Mouse (Mus musculus) C2C12 (cell line): ENCODE measurements around the gene Cog5. TPM values are rescaled to one million over a fixed set of nuclear protein-coding genes. Genes with fewer than 3 reads are reported as not detected.
A peak's percentile ranks its signal among the peaks of the same experiment; 100 is the strongest.

ENCODE experiments used
- H3K27me3 ChIP-seq: one replicate; pipeline ENCODE4 v1.6.1; 2011; ENCODE audit not compliant: control insufficient read depth, insufficient read depth, insufficient read length
- H3K36me3 ChIP-seq: one replicate; pipeline ENCODE4 v1.6.1; 2011; ENCODE audit not compliant: control insufficient read depth, insufficient read depth
- H3K4me3 ChIP-seq: one replicate; pipeline ENCODE4 v1.5.1; 2011; ENCODE audit warnings: mild to moderate bottlenecking, control low read depth; ENCODE audit not compliant: poor library complexity, insufficient read depth, severe bottlenecking
- H3K79me2 ChIP-seq: one replicate; pipeline ENCODE4 v1.6.1; 2011; ENCODE audit not compliant: control insufficient read depth, insufficient read depth
- H3K79me3 ChIP-seq: one replicate; pipeline ENCODE4 v1.6.1; 2011; ENCODE audit warnings: low read depth, control low read depth
- H3ac ChIP-seq: one replicate; pipeline ENCODE3; 2011; ENCODE audit warnings: low read depth; ENCODE audit not compliant: control insufficient read depth, insufficient read length
- CEBPB ChIP-seq: IDR thresholded peaks from one replicate; pipeline ENCODE4 v1.6.1; 2011; ENCODE audit warnings: low read depth, mild to moderate bottlenecking, control low read depth, moderate library complexity
- CTCF ChIP-seq: IDR thresholded peaks from one replicate; pipeline ENCODE4 v1.5.1; 2011; ENCODE audit not compliant: control insufficient read depth, insufficient read depth, insufficient read length
- FOSL1 ChIP-seq: IDR thresholded peaks from one replicate; pipeline ENCODE4 v1.8.0; 2011; ENCODE audit warnings: mild to moderate bottlenecking, low read length; ENCODE audit not compliant: poor library complexity, insufficient read depth, severe bottlenecking
- MAX ChIP-seq: IDR thresholded peaks from one replicate; pipeline ENCODE4 v1.6.1; 2011; ENCODE audit warnings: mild to moderate bottlenecking, control low read depth
- MYOD1 ChIP-seq: IDR thresholded peaks from one replicate; pipeline ENCODE4 v1.6.1; 2011; ENCODE audit warnings: low read depth; ENCODE audit not compliant: control insufficient read depth, insufficient read length
- MYOG ChIP-seq: IDR thresholded peaks from one replicate; pipeline ENCODE4 v1.6.1; 2011; ENCODE audit not compliant: control insufficient read depth, insufficient read length; ENCODE audit errors: extremely low read depth
- USF1 ChIP-seq: IDR thresholded peaks from one replicate; pipeline ENCODE4 v1.6.1; 2011; ENCODE audit warnings: low read depth, mild to moderate bottlenecking, control low read depth, moderate library complexity
- polyA plus RNA-seq: library from polyadenylated mRNA; unstranded; fragments of >200 nt; fragmentation: generic; extraction: Trizol; gene quantifications from one replicate; pipeline ENCODE4 v1.2.1, GENCODE M21; 2012; ENCODE audit warnings: missing spikeins

The Cog5 gene
- polyA plus RNA-seq, 1 experiment: 8.2 TPM

- H3ac ChIP-seq: no peak overlapping the region
- TF ChIP-seq FOSL1 (no peak), MAX (no peak), CTCF (no peak), MYOD1 (no peak), USF1 (no peak), MYOG (no peak), CEBPB (no peak)
- H3K79me3 ChIP-seq: no peaks in the 10 kb centered on the region
- no peak overlapping the region for H3K4me3 ChIP-seq
- peaks cover 34% of the 10 kb centered on the region for H3K36me3 ChIP-seq
- no peaks in the 10 kb centered on the region for H3K79me2 ChIP-seq
- H3K27me3 ChIP-seq: no peaks in the 10 kb centered on the region
Measured at GRCm38 (mm10) chr12:31966405-31966804, 311.7 kb downstream of the Cog5 start.

GRCm38 (mm10) chr12:31967536-31967935 lies 312.9 kb downstream of the Cog5 start:
- Histone ChIP-seq H3K79me2 (no peaks in the 10 kb centered on the region), H3K4me3 (no peak overlapping the region), H3K36me3 (peaks cover 33% of the 10 kb centered on the region), H3K79me3 (no peaks in the 10 kb centered on the region), H3ac (no peak overlapping the region), H3K27me3 (no peaks in the 10 kb centered on the region)
- TF ChIP-seq CTCF (peak; percentile 51), MYOG (no peak), USF1 (no peak), MYOD1 (no peak)

GRCm38 (mm10) chr12:31969111-31969510 lies 314.4 kb downstream of the Cog5 start:
- Histone ChIP-seq H3ac (no peak overlapping the region), H3K36me3 (peaks cover 36% of the 10 kb centered on the region), H3K79me2 (no peaks in the 10 kb centered on the region), H3K79me3 (no peaks in the 10 kb centered on the region), H3K27me3 (no peaks in the 10 kb centered on the region), H3K4me3 (no peak overlapping the region)
- TF ChIP-seq MAX (no peak), USF1 (no peak), MYOD1 (no peak), CEBPB (no peak), MYOG (no peak)

- Histone ChIP-seq H3K36me3 (peaks cover 18% of the 10 kb centered on the region), H3K4me3 (no peak overlapping the region), H3ac (no peak overlapping the region), H3K79me3 (no peaks in the 10 kb centered on the region), H3K27me3 (no peaks in the 10 kb centered on the region), H3K79me2 (no peaks in the 10 kb centered on the region)
- TF ChIP-seq USF1 (no peak), MAX (no peak), MYOD1 (peak; percentile 92), FOSL1 (peak; percentile 34), CTCF (no peak), CEBPB (no peak), MYOG (no peak)
Measured at GRCm38 (mm10) chr12:31971547-31971946, 316.9 kb downstream of the Cog5 start.

- H3K79me2 ChIP-seq: no peaks in the 10 kb centered on the region
- TF ChIP-seq MYOD1: peak; percentile 83
- no peak for TF ChIP-seq MYOG
- no peak overlapping the region for H3ac ChIP-seq
- peaks cover 12% of the 10 kb centered on the region for H3K36me3 ChIP-seq
- H3K27me3 ChIP-seq: no peaks in the 10 kb centered on the region
- H3K79me3 ChIP-seq: no peaks in the 10 kb centered on the region
- no peak overlapping the region for H3K4me3 ChIP-seq
Measured at GRCm38 (mm10) chr12:31973473-31974172, 319.0 kb downstream of the Cog5 start.

- Histone ChIP-seq H3ac (no peak overlapping the region), H3K79me2 (no peaks in the 10 kb centered on the region), H3K79me3 (no peaks in the 10 kb centered on the region), H3K27me3 (no peaks in the 10 kb centered on the region), H3K4me3 (no peak overlapping the region), H3K36me3 (peaks cover 3% of the 10 kb centered on the region)
- no peak for TF ChIP-seq MYOG
Measured at GRCm38 (mm10) chr12:31976544-31976943, 321.9 kb downstream of the Cog5 start.
